Mouse (Mus musculus) ovary, postnatal 14 days (tissue): ENCODE results near the gene Ssxb9.
"Not testable (repeated sequence)": the region's sequence is repeated elsewhere in the genome, so short reads cannot be mapped to it uniquely, and the experiment has no call there.

ENCODE experiments used
- DNase-seq: peaks from one replicate; pipeline ENCODE4 v3.0.0; 2022; ENCODE audit warnings: low spot score

The Ssxb9 gene

GRCm38 (mm10) chrX:8366678-8367077 lies at the start of gene Ssxb9:
Ssxb9 (plus strand) TSS chrX:8366978.
- DNase-seq = not testable (repeated sequence)

GRCm38 (mm10) chrX:8327124-8327523 lies 39.7 kb upstream of the Ssxb9 start, which contains the start of gene Ssxb10:
Ssxb10 (plus strand) TSS chrX:8327424.
- DNase-seq = no peak

- not testable (repeated sequence) for DNase-seq
These were observed 46.2 kb downstream of the Ssxb9 start, which contains the start of gene Ssxb1 for GRCm38 (mm10) chrX:8413005-8413404. Ssxb1 (plus strand) TSS chrX:8413305.
